Mouse (Mus musculus) monocyte, adult 2 months (primary cell): Measurements from ENCODE around the gene Zmym5.
"Not testable (repeated sequence)": the region's sequence is repeated elsewhere in the genome, so short reads cannot be mapped to it uniquely, and the experiment has no call there.

Experiments used
- DNase-seq, 2 experiments: peaks; one replicate each; pipeline ENCODE4 v3.0.0; 2022; ENCODE audit warnings: low spot score in 2 of 2, low read depth in 1 of 2

Gene Zmym5

DNA sequence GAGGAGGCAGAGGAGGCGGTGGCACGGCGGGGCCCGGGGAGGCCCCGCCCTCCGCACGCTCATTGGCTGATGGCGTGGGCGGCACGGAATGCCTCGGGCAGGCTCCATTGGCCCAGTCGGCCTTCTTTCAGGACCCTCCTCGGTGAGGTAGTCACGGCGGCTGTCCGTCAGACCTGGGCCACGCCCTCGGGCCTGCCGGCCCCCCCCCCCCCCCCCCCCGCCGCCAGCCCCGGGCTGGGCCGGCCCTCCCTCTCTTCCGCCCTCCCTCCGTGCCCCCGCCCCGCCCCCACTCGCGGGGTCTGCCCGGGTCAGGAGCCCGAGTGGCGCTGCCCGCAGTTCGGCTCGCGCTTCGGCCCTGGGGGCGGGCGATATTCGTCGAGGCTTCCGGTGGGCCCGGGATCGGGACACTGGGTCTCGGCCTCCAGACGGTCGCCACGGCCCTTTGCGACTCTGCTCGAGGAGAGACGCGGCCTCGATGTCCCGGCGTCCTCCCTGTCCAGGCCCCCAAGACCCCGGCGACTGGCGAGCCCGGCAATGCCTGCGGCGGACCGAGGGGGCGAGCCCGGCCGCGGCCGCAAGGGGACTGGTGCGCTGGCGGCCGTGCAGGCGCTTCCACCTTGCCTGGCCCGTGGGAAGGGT is at the start of gene Zmym5:
Gene Zmym5, minus strand, starts transcription at position 16 of the 639 bp plus-strand sequence.
- DNase-seq, result peak; percentile 58 to 77

GRCm38 (mm10) chr14:56849681-56850080 is 38.2 kb upstream of the Zmym5 start:
- no peak for DNase-seq

DNA sequence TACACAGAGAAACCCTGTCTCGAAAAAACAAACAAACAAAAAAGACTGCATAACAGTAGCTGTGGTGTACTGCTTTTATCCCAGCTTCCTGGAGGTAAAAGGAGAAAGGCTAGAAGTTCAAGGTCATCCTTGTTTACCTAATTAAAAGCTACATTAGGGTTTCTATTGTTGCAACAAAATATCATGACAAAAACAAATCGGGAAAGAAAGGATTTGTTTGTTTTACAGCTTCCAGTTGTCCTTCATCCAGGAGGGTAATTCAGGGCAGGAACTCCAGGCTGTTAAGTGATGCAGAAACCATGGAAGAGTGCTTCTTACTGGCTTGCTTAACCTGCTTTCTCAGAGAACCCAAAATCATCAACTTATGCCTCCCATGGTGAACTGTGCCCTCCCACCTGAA is 36.8 kb upstream of the Zmym5 start:
- DNase-seq, result no peak

DNA sequence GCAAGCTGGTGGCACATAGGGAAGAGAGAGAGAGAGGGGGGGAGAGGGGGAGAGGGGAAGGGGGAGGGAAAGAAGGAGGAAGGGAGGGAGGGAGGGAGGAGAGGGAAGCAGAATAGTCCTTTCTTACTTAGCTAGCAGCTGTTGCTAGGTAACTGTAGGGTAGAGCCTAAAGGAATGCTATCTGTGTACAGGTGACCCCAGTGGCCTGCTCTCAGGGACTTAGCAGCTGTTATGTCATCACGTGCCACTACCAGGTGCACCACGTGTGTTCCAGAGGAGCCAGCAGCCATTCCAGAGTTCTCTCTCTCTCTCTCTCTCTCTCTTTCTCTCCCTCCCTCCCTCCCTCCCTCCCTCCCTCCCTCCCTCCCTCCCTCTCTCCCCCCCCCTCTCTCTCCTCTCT is 33.0 kb upstream of the Zmym5 start:
- no peak for DNase-seq

GRCm38 (mm10) chr14:56844033-56844432 is 32.5 kb upstream of the Zmym5 start:
- no peak for DNase-seq

GRCm38 (mm10) chr14:56834576-56834975 is 23.1 kb upstream of the Zmym5 start:
- DNase-seq, result not testable (repeated sequence)

DNA sequence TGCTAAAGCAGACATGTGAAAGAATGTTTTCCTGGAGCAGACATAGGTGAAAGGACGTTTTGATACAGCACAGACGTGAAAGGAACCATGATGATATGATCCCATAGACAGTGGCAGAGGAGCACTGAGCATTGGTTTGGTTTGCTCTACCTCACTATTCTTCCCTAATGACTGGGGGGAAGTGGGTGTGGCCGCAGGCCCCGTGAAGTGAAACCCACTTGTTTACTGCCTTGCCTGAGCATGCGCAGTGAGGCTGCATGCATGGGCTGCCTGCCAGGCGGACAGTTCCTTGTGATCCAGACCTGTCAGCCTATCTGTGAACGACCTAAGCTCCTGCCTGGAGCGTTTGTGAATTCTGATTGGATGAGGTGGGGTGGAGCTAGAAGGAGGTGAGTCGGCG is 21.7 kb upstream of the Zmym5 start:
- not testable (repeated sequence) for DNase-seq

DNA sequence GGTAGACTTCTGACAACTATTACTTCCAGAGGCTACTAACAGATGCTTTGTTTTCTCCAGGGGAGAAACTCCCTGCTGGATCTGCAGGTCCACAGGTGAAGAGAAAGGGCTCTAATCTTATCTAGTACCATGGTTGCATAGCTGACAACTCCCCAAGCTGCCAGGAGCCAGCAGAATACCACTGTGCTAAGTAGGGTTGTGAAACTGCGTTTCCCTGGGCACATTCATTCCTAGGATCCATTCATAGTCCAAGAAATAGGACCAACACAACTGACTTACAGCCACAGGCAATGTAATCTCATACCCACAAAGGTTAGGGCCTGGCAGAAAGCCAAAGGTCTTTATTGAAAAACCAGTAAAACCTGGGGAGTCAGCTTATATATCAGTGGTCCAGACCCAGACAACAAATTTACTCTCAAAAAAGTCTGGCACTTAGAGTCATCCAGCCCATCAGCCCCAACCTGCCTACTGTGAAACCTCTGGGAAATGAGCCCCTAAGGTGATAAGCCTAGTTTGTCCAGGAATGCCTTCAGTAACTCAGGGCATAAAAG is 21.1 kb upstream of the Zmym5 start:
- no peak for DNase-seq

DNA sequence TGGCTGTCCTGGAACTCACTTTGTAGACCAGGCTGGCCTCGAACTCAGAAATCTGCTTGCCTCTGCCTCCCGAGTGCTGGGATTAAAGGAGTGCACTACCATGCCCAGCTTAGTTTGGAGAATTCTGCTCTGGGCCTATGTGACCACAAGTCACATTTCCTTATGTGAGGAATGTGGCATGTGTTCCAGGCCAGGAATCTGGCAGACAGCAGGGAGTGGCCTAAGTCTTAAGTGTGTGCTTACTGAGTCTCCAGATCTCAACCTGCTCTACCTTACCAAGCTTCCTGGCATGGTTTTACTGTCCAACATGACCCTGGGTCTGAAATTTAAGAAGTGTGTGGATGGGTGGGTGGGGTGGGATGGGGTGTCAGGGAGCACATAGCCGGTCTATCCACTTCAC is 20.6 kb upstream of the Zmym5 start:
- DNase-seq, result no peak

DNA sequence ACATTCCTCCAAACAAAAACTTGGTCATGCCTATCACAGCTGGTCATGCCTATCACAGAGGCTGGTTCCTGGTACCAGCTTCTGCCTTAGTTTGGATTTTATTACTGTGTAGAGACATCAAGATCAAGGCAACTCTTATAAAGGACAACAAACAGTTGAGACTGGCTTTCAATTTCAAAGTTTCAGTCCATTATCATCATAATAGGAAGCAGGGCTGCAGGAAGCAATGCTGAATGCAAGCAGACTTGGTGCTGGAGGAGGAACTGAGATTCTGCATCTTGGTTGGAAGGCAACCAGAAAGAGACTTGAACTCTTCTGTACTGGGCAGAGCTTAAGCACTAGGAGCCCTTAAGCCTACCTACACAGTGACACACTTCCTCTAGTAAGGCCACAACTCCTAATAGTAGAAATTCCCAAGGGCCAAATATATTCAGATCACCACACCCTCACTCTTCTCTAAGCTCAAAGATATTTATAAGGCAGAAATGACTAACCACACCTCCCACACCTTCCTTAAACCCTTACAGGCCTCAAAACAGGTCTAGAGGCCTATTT is 19.1 kb upstream of the Zmym5 start:
- no peak for DNase-seq

- DNase-seq, result no peak
These were observed 13.0 kb upstream of the Zmym5 start for GRCm38 (mm10) chr14:56824562-56824961.

- no peak for DNase-seq
These were observed 6.1 kb upstream of the Zmym5 start for GRCm38 (mm10) chr14:56817616-56818015.

GRCm38 (mm10) chr14:56817131-56817530 is 5.6 kb upstream of the Zmym5 start:
- DNase-seq, result no peak

GRCm38 (mm10) chr14:56816541-56816940 is 5.0 kb upstream of the Zmym5 start:
- DNase-seq, result no peak

DNA sequence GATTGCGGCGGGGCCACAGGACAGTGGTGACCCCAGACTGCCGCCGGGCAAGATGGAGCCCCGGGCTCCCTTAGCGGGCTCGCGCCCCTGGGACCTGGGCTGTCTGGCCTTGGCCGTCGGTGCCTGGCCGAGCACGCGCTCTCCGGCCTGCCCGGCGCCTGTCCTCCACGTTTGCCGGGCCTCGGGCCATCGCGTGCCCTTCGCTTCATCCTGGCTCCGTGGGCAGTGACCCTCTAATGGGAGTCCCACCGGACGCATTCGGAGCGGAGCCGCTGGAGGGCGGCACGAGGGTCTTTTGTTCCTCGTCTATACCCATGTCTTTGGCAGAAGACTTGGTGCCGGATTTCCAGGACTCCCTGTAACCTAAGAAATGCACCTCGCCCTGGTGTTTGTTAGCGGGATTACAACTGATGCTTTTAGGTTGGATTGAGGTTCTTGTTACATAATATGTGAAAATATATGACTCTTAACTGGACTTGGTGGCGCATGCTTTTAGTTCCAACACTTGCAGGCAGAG is 1.1 kb upstream of the Zmym5 start:
- peak; percentile 61 to 71 for DNase-seq

- DNase-seq, result not testable (repeated sequence)
These were observed 480 bp downstream of the Zmym5 start for GRCm38 (mm10) chr14:56810781-56811690.

DNA sequence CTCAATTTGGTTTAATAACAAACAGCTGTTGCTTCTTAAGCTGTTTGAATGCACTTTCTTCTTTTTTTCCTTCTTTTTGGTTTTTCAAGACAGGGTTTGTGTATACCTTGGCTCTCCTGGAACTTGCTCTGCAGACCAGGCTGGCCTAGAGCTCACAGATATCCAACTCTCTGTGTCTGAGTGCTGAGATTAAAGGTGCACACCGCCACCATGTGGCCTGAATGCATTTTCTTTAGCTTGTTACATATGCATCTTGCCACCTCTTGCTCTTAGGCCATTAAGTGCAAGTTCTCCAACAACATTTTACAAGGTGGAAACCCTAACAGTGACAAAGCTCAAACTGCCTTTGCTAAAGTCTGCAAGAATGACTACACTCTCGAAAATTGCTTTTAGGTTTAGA is 18.3 kb downstream of the Zmym5 start:
- no peak for DNase-seq

- no peak for DNase-seq
These were observed 26.9 kb downstream of the Zmym5 start for GRCm38 (mm10) chr14:56784575-56784974.

DNA sequence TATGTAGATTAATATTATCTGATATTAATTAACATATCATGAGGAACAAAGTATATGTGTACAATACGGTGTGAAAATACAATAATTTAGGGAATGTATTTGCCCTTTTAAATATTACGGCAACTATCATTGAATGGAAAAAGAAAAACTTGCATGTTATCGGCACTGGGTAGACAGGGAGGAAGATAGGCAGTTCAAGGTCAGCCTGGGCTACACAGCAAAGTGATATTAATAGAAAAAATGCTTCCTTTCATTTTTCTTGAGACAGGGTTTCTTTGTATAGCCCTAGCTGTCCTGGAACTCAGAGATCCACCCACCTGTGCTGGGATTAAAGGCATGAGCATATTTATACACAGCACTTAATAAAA is 32.6 kb downstream of the Zmym5 start:
- no peak for DNase-seq

DNA sequence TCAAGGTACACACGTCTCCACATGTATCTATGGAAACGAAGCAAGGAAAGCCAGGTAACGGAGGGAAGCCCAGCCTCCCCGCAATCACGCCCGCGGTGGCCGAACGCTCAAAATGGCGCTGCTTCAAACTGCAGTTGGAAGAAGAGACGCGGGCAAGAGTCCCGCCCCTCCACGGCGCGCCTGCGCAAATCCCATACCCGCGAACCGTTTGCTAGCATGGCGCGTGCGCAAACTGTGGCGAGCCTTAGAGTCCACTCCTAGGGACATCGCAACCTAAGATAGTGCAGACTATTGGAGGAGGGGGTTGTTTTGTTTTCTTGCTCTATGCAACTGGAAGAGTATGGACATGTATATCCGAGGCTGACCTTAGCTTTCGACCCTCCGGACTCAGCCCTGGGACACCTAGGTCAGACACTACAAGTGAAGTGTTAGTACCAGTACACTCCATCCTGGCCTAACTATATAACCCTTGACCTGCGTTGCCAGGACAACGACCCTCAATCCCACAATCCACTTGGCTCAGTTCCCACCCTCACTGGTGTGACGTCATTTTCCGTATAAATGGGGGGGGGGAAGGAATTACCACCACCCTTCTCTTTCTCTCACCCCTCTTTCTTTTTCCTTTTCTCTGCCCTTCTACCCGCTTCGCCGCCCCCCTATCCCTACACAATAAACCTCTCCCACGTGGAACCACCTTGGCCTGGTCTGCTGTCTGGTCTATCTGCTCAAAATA is 33.1 kb downstream of the Zmym5 start, which contains the start of gene Pspc1:
Gene Pspc1, minus strand, starts transcription at position 117 of the 733 bp plus-strand sequence.
- DNase-seq, result peak; percentile 86 to 93
